Mouse (Mus musculus) bone marrow, adult 2 months (tissue): Measurements from ENCODE around the gene Sema3d.

Experiments used
- CTCF ChIP-seq: fragments of 200-500 bp; IDR thresholded peaks from 2 replicates; pipeline ENCODE4 v1.5.1; 2011; ENCODE audit warnings: low read length, control low read depth; ENCODE audit not compliant: control insufficient read depth, insufficient read depth
- POLR2A ChIP-seq: fragments of 200-500 bp; IDR thresholded peaks from 2 replicates; pipeline ENCODE4 v1.6.1; 2011; ENCODE audit warnings: low read depth, mild to moderate bottlenecking, control low read depth, low read length, borderline replicate concordance; ENCODE audit not compliant: control insufficient read depth

GRCm38 (mm10) chr5:12498227-12498928 lies 115.2 kb downstream of the Sema3d start:
- TF ChIP-seq CTCF (no peak), POLR2A (no peak)
